Mouse (Mus musculus) ovary, postnatal 14 days (tissue): ENCODE measurements around the gene Dnm1.

Experiments used
- DNase-seq: peaks from one replicate; pipeline ENCODE4 v3.0.0; 2022; ENCODE audit warnings: low spot score

Gene Dnm1

GRCm38 (mm10) chr2:32361437-32361836 is 8.3 kb upstream of the Dnm1 start:
- no peak for DNase-seq

GRCm38 (mm10) chr2:32360741-32361140 is 7.6 kb upstream of the Dnm1 start:
- no peak for DNase-seq

- no peak for DNase-seq
Measured at GRCm38 (mm10) chr2:32358381-32358780, 5.2 kb upstream of the Dnm1 start.

GRCm38 (mm10) chr2:32357710-32358109 is 4.6 kb upstream of the Dnm1 start:
- DNase-seq = no peak

- DNase-seq = no peak
Measured at GRCm38 (mm10) chr2:32356216-32356615, 3.1 kb upstream of the Dnm1 start.

GRCm38 (mm10) chr2:32354336-32354895 is 1.3 kb upstream of the Dnm1 start:
- no peak for DNase-seq

- no peak for DNase-seq
Measured at GRCm38 (mm10) chr2:32353836-32354235, 698 bp upstream of the Dnm1 start.

- no peak for DNase-seq
Measured at GRCm38 (mm10) chr2:32352151-32353006, 759 bp downstream of the Dnm1 start, which contains the start of gene Ciz1. TSS of gene Ciz1 (plus strand) at chr2:32352327.

- DNase-seq = no peak
Measured at GRCm38 (mm10) chr2:32351471-32351961, 1.6 kb downstream of the Dnm1 start.

- DNase-seq = no peak
Measured at GRCm38 (mm10) chr2:32350471-32351051, 2.6 kb downstream of the Dnm1 start.

- DNase-seq = no peak
Measured at GRCm38 (mm10) chr2:32349625-32350255, 3.4 kb downstream of the Dnm1 start.

GRCm38 (mm10) chr2:32348311-32348710 is 4.8 kb downstream of the Dnm1 start:
- DNase-seq = no peak

GRCm38 (mm10) chr2:32347019-32347418 is 6.1 kb downstream of the Dnm1 start:
- DNase-seq = no peak

GRCm38 (mm10) chr2:32344598-32345321 is 8.4 kb downstream of the Dnm1 start:
- no peak for DNase-seq

GRCm38 (mm10) chr2:32344056-32344455 is 9.1 kb downstream of the Dnm1 start:
- DNase-seq = no peak

- no peak for DNase-seq
Measured at GRCm38 (mm10) chr2:32343351-32343671, 9.8 kb downstream of the Dnm1 start.

GRCm38 (mm10) chr2:32342539-32343350 is 10.4 kb downstream of the Dnm1 start:
- no peak for DNase-seq

- no peak for DNase-seq
Measured at GRCm38 (mm10) chr2:32342039-32342438, 11.1 kb downstream of the Dnm1 start.

GRCm38 (mm10) chr2:32341634-32341939 is 11.6 kb downstream of the Dnm1 start:
- no peak for DNase-seq

- DNase-seq = no peak
Measured at GRCm38 (mm10) chr2:32340836-32341633, 12.1 kb downstream of the Dnm1 start.
